Mouse (Mus musculus) heart, embryonic 13.5 days (tissue): ENCODE results near the gene Prex1. TPM values are rescaled to one million over a fixed set of nuclear protein-coding genes. Genes with fewer than 3 reads are reported as not detected.
"Not testable (repeated sequence)": the region's sequence is repeated elsewhere in the genome, so short reads cannot be mapped to it uniquely, and the experiment has no call there.

Experiments used
- ATAC-seq: fragments of 200-750 bp; cut with Nextera tagmentation; 2 replicates; pipeline ENCODE4 v1.8.0; 2017; ENCODE audit warnings: moderate TSS enrichment; ENCODE audit not compliant: insufficient number of reproducible peaks, low FRiP score, low TSS enrichment; ENCODE audit errors: extremely low read depth
- H3K27ac ChIP-seq: fragments of 300-500 bp; sonication (generic); replicated peaks from 2 replicates; pipeline ENCODE4 v1.5.1; 2015; ENCODE audit warnings: moderate library complexity, mild to moderate bottlenecking, inconsistent platforms
- H3K27me3 ChIP-seq: fragments of 300-500 bp; sonication (generic); replicated peaks from 2 replicates; pipeline ENCODE4 v1.6.1; 2015; ENCODE audit warnings: mild to moderate bottlenecking, inconsistent platforms
- H3K36me3 ChIP-seq: fragments of 300-500 bp; sonication (generic); 2 replicates; pipeline ENCODE4 v1.6.1; 2015; ENCODE audit warnings: mild to moderate bottlenecking, inconsistent platforms
- H3K4me1 ChIP-seq: fragments of 300-500 bp; sonication (generic); 2 replicates; pipeline ENCODE4 v1.6.1; 2015; ENCODE audit warnings: inconsistent platforms
- H3K4me2 ChIP-seq: fragments of 300-500 bp; sonication (generic); 2 replicates; pipeline ENCODE4 v1.6.1; 2015; ENCODE audit warnings: inconsistent platforms, mild to moderate bottlenecking, moderate library complexity
- H3K4me3 ChIP-seq: fragments of 300-500 bp; sonication (generic); 2 replicates; pipeline ENCODE4 v1.5.1; 2015; ENCODE audit warnings: moderate library complexity, mild to moderate bottlenecking, inconsistent platforms
- H3K9ac ChIP-seq: fragments of 300-500 bp; sonication (generic); 2 replicates; pipeline ENCODE4 v1.6.1; 2015; ENCODE audit warnings: inconsistent platforms, mild to moderate bottlenecking, moderate library complexity
- H3K9me3 ChIP-seq: fragments of 300-500 bp; sonication (generic); 2 replicates; pipeline ENCODE4 v1.6.1; 2016; ENCODE audit warnings: inconsistent platforms
- whole genome bisulfite sequencing: fragments of 180-500 bp; shearing (Covaris S2); methylation state at CpG from one replicate; pipeline ENCODE4 v1.1.7; 2015; ENCODE audit warnings: mixed read lengths; 5-methylcytosine and 5-hydroxymethylcytosine counted together
- polyA plus RNA-seq: library from polyadenylated mRNA; unstranded; fragments of >200 nt; fragmentation: Nextera tagmentation; extraction: Ambion mirVana; gene quantifications from 2 replicates; pipeline ENCODE4 v1.2.1, GENCODE M21; 2015

Prex1 gene
- polyA plus RNA-seq, 1 experiment from 2014 or later = 8.7 TPM

- Histone ChIP-seq H3K4me3 (no peak overlapping the region), H3K4me2 (no peak overlapping the region), H3K9me3 (no peaks in the 10 kb centered on the region), H3K36me3 (no peaks in the 10 kb centered on the region), H3K27me3 (no peaks in the 10 kb centered on the region), H3K4me1 (peaks cover 4% of the 10 kb centered on the region; the same call in 1 of the 2 replicates), H3K27ac (no peak overlapping the region), H3K9ac (no peak overlapping the region)
- ATAC-seq = no peak
- WGBS = 71% methylated on average over 7 of the region's 7 CpGs
These were observed 23.7 kb upstream of the Prex1 start for GRCm38 (mm10) chr2:166737307-166737706.

GRCm38 (mm10) chr2:166735469-166736001, 21.9 kb upstream of the Prex1 start:
- peak overlapping the region; percentile 44 for H3K4me2 ChIP-seq
- no peaks in the 10 kb centered on the region for H3K9me3 ChIP-seq
- 29% methylated on average over 15 of the region's 15 CpGs for WGBS
- peak overlapping the region; percentile 21; the same call in 1 of the 2 replicates for H3K9ac ChIP-seq
- peaks cover 5% of the 10 kb centered on the region for H3K4me1 ChIP-seq
- H3K36me3 ChIP-seq = no peaks in the 10 kb centered on the region
- no peaks in the 10 kb centered on the region for H3K27me3 ChIP-seq
- peak overlapping the region; percentile 8; the same call in 1 of the 2 replicates for H3K4me3 ChIP-seq
- no peak overlapping the region for H3K27ac ChIP-seq
- no peak for ATAC-seq

- no peak overlapping the region for H3K27ac ChIP-seq
- 77% methylated on average over 2 of the region's 2 CpGs for WGBS
- H3K4me3 ChIP-seq = no peak overlapping the region
- no peaks in the 10 kb centered on the region for H3K36me3 ChIP-seq
- no peak for ATAC-seq
- no peak overlapping the region for H3K4me2 ChIP-seq
- H3K27me3 ChIP-seq = no peaks in the 10 kb centered on the region
- no peaks in the 10 kb centered on the region for H3K9me3 ChIP-seq
- peaks cover 24% of the 10 kb centered on the region for H3K4me1 ChIP-seq
- no peak overlapping the region for H3K9ac ChIP-seq
These were observed 19.2 kb upstream of the Prex1 start for GRCm38 (mm10) chr2:166732860-166733259.

- Histone ChIP-seq H3K4me1 (peaks cover 24% of the 10 kb centered on the region), H3K4me3 (no peak overlapping the region)
- WGBS = 79% methylated on average over 4 of the region's 4 CpGs
These were observed 18.5 kb upstream of the Prex1 start for GRCm38 (mm10) chr2:166732146-166732545.

GRCm38 (mm10) chr2:166731102-166731883, 17.7 kb upstream of the Prex1 start:
- not testable (repeated sequence) for H3K4me2 ChIP-seq, ATAC-seq, H3K9ac ChIP-seq, H3K27me3 ChIP-seq, H3K9me3 ChIP-seq, H3K4me3 ChIP-seq, H3K36me3 ChIP-seq
- Histone ChIP-seq H3K27ac (0 out of 2 replicates have a peak overlapping the region, but pooled peaks have one; percentile 73), H3K4me1 (peaks cover 24% of the 10 kb centered on the region)
- 93% methylated on average over 1 of the region's 1 CpGs for WGBS

More at GRCm38 (mm10) chr2:166732146-166732545, 18.5 kb upstream of the Prex1 start:
- no peak overlapping the region for H3K4me2 ChIP-seq
- H3K9me3 ChIP-seq = no peaks in the 10 kb centered on the region
- ATAC-seq = no peak
- no peaks in the 10 kb centered on the region for H3K27me3 ChIP-seq
- H3K27ac ChIP-seq = no peak overlapping the region
- H3K9ac ChIP-seq = no peak overlapping the region
- H3K36me3 ChIP-seq = no peaks in the 10 kb centered on the region

- Histone ChIP-seq H3K27me3 (no peaks in the 10 kb centered on the region), H3K4me2 (0 out of 2 replicates have a peak overlapping the region, but pooled peaks have one; percentile 42), H3K9me3 (no peaks in the 10 kb centered on the region), H3K4me1 (peaks cover 24% of the 10 kb centered on the region), H3K36me3 (no peaks in the 10 kb centered on the region), H3K4me3 (no peak overlapping the region), H3K9ac (0 out of 2 replicates have a peak overlapping the region, but pooled peaks have one; percentile 47), H3K27ac (peak overlapping the region; percentile 73)
- 62% methylated on average over 6 of the region's 6 CpGs for WGBS
- no peak for ATAC-seq
These were observed 16.9 kb upstream of the Prex1 start for GRCm38 (mm10) chr2:166730567-166730915.

- Histone ChIP-seq H3K4me3 (no peak overlapping the region), H3K4me1 (peaks cover 21% of the 10 kb centered on the region), H3K9me3 (no peaks in the 10 kb centered on the region), H3K4me2 (peak overlapping the region; percentile 42), H3K36me3 (no peaks in the 10 kb centered on the region), H3K9ac (peak overlapping the region; percentile 47; the same call in 1 of the 2 replicates), H3K27ac (peak overlapping the region; percentile 73), H3K27me3 (no peaks in the 10 kb centered on the region)
- WGBS = 32% methylated on average over 19 of the region's 19 CpGs
- no peak for ATAC-seq
These were observed 16.3 kb upstream of the Prex1 start for GRCm38 (mm10) chr2:166729656-166730566.

- H3K27ac ChIP-seq = no peak overlapping the region
- no peaks in the 10 kb centered on the region for H3K9me3 ChIP-seq
- WGBS = 70% methylated on average over 3 of the region's 3 CpGs
- no peak for ATAC-seq
- H3K27me3 ChIP-seq = no peaks in the 10 kb centered on the region
- no peak overlapping the region for H3K4me2 ChIP-seq
- H3K4me1 ChIP-seq = peaks cover 21% of the 10 kb centered on the region
- H3K9ac ChIP-seq = no peak overlapping the region
- no peaks in the 10 kb centered on the region for H3K36me3 ChIP-seq
- no peak overlapping the region for H3K4me3 ChIP-seq
These were observed 15.4 kb upstream of the Prex1 start for GRCm38 (mm10) chr2:166729045-166729444.

GRCm38 (mm10) chr2:166728261-166728680, 14.6 kb upstream of the Prex1 start:
- Histone ChIP-seq H3K27me3 (peaks cover under 1% of the 10 kb centered on the region; the same call in 1 of the 2 replicates), H3K9me3 (no peaks in the 10 kb centered on the region), H3K27ac (no peak overlapping the region), H3K4me3 (no peak overlapping the region), H3K9ac (0 out of 2 replicates have a peak overlapping the region, but pooled peaks have one; percentile 10), H3K4me2 (peak overlapping the region; percentile 28; the same call in 1 of the 2 replicates), H3K36me3 (no peaks in the 10 kb centered on the region), H3K4me1 (peaks cover 21% of the 10 kb centered on the region)
- ATAC-seq = no peak
- WGBS = 52% methylated on average over 3 of the region's 3 CpGs

- H3K36me3 ChIP-seq = no peaks in the 10 kb centered on the region
- 72% methylated on average over 10 of the region's 10 CpGs for WGBS
- H3K4me3 ChIP-seq = no peak overlapping the region
- H3K4me1 ChIP-seq = peaks cover 21% of the 10 kb centered on the region
- peaks cover 4% of the 10 kb centered on the region; the same call in 1 of the 2 replicates for H3K27me3 ChIP-seq
- H3K4me2 ChIP-seq = no peak overlapping the region
- no peaks in the 10 kb centered on the region for H3K9me3 ChIP-seq
- no peak overlapping the region for H3K9ac ChIP-seq
- H3K27ac ChIP-seq = no peak overlapping the region
- no peak for ATAC-seq
These were observed 14.2 kb upstream of the Prex1 start for GRCm38 (mm10) chr2:166727790-166728189.

- no peak for ATAC-seq
- H3K4me3 ChIP-seq = no peak overlapping the region
- peaks cover 21% of the 10 kb centered on the region for H3K4me1 ChIP-seq
- no peak overlapping the region for H3K4me2 ChIP-seq
- no peak overlapping the region for H3K9ac ChIP-seq
- no peaks in the 10 kb centered on the region for H3K9me3 ChIP-seq
- H3K36me3 ChIP-seq = no peaks in the 10 kb centered on the region
- H3K27ac ChIP-seq = no peak overlapping the region
- peaks cover 9% of the 10 kb centered on the region; the same call in 1 of the 2 replicates for H3K27me3 ChIP-seq
- WGBS = 58% methylated on average over 6 of the region's 6 CpGs
These were observed 13.3 kb upstream of the Prex1 start for GRCm38 (mm10) chr2:166726891-166727290.
